Mouse (Mus musculus) monocyte, adult 59 days (primary cell): ENCODE results near the gene Tmem114. TPM values are rescaled to one million over a fixed set of nuclear protein-coding genes. Genes with fewer than 3 reads are reported as not detected.

ENCODE experiments used
- total RNA-seq, 2 experiments: library from RNA; stranded (reverse); gene quantifications; one replicate each; pipeline ENCODE4 v1.2.4; 2023

Gene Tmem114
- total RNA-seq, result not detected

DNA sequence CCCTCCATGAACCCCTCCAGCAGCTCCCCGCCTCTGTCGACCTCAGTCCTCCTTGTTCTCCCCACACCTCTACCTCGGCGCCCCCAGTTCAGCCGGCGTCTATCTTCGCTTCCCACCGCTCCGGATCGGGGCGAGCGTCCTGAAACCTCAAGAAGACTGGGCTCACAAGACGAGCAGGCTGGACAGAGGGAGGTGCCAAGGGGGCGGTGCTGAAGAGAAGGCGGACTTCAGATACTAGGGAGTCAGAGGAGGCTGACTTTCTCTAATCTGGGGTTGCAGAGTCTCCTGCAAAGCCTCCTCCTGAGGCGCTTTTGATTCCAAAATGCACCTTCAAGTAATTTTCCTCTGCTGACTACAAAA lies at the start of gene Tmem114:
Gene Tmem114 (minus strand): TSS at position 166 of the 360 bp plus-strand sequence.

DNA sequence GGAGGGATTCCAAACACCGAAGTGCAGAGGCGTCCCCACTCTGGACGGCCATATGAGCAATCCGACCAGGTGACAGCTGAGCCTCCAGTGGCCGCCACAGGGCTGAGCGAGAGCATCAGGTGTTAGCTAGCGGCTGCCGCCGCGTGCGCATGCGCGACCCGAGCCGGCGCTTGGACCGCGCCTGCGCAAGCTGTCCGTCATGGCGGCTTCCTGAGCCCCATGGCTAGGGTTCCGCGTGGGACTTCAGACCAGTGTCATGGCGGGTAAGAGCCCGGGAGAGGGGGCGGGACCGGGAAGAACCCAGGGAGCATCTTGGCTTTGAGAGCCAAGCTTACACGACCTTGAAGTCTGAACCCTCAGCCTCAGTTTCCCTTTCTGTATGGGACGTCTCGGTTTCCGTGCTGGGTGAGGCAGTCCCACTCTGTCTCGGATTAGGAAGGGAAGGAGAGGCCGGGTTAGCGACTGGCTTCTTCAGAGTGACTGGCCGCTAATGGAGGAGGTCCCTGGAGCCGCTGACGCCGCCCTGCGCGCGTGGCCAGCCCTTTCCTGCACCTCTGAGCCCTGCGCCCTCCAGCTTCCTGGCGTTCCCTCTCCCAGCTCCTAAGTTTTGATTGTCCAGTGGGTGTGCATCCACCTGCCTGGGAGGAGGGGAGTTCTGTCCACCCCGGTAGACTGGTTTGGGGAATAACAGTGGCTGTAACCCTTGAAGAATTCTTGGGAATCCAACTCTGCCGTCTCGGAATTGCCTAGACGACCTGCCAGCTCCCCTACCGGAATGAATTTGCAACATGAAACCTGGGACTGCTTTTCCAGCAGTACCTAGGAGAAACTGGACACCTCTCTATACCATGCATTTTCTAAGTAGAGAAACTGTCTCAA lies 45.9 kb upstream of the Tmem114 start, which contains the start of gene Mettl22:
Gene Mettl22 (plus strand): TSS at position 186 of the 879 bp plus-strand sequence.

Other genes starting within 250 kb of the Tmem114 start
- 1 to 10 TPM; 5.4 to 6.1 TPM for gene Mettl22, start 45.7 kb upstream of the Tmem114 start, total RNA-seq
- gene Abat, start 88.3 kb upstream of the Tmem114 start, total RNA-seq, result under 1 TPM in 1 of 2 experiments, not detected in 1; 0.26 TPM
- gene Pmm2, start 212.5 kb upstream of the Tmem114 start, total RNA-seq, result 10 to 100 TPM; 58.9 to 61.7 TPM
- 1 to 10 TPM; 2.9 to 4.7 TPM for gene Tmem186, start 212.6 kb upstream of the Tmem114 start, total RNA-seq
- gene Carhsp1, start 247.0 kb upstream of the Tmem114 start, total RNA-seq, result 10 to 100 TPM; 15.7 to 19.1 TPM